Mouse (Mus musculus) neural tube, embryonic 15.5 days (tissue): ENCODE data around the gene Copa. TPM values are rescaled to one million over a fixed set of nuclear protein-coding genes. Genes with fewer than 3 reads are reported as not detected.
A peak's percentile ranks its signal among the peaks of the same experiment; 100 is the strongest.

Source experiments
- ATAC-seq: fragments of 200-750 bp; cut with Nextera tagmentation; 2 replicates; pipeline ENCODE4 v1.8.0; 2017; ENCODE audit warnings: mild to moderate bottlenecking, moderate TSS enrichment, moderate library complexity; ENCODE audit not compliant: low FRiP score
- H3K27ac ChIP-seq: fragments of 300-500 bp; sonication (generic); replicated peaks from 2 replicates; pipeline ENCODE4 v1.5.1; 2015; ENCODE audit warnings: mild to moderate bottlenecking, inconsistent platforms
- H3K27me3 ChIP-seq: fragments of 300-500 bp; sonication (generic); replicated peaks from 2 replicates; pipeline ENCODE4 v1.6.1; 2015; ENCODE audit warnings: inconsistent platforms
- H3K36me3 ChIP-seq: fragments of 300-500 bp; sonication (generic); 2 replicates; pipeline ENCODE4 v1.6.1; 2015; ENCODE audit warnings: inconsistent platforms
- H3K4me1 ChIP-seq: fragments of 300-500 bp; sonication (generic); 2 replicates; pipeline ENCODE4 v1.6.1; 2015; ENCODE audit warnings: inconsistent platforms
- H3K4me2 ChIP-seq: fragments of 300-500 bp; sonication (generic); 2 replicates; pipeline ENCODE4 v1.6.1; 2015; ENCODE audit warnings: inconsistent platforms, mild to moderate bottlenecking, moderate library complexity
- H3K4me3 ChIP-seq: fragments of 300-500 bp; sonication (generic); replicated peaks from 2 replicates; pipeline ENCODE4 v1.5.1; 2015; ENCODE audit warnings: mild to moderate bottlenecking, inconsistent platforms
- H3K9ac ChIP-seq: fragments of 300-500 bp; sonication (generic); replicated peaks from 2 replicates; pipeline ENCODE4 v1.6.1; 2015; ENCODE audit warnings: mild to moderate bottlenecking, inconsistent platforms
- H3K9me3 ChIP-seq: fragments of 300-500 bp; sonication (generic); replicated peaks from 2 replicates; pipeline ENCODE4 v1.6.1; 2016; ENCODE audit warnings: inconsistent platforms
- WGBS: fragments of 180-500 bp; shearing (Covaris S2); methylation state at CpG from one replicate; pipeline ENCODE4 v1.1.7; 2015; ENCODE audit warnings: mixed read lengths; 5-methylcytosine and 5-hydroxymethylcytosine counted together
- polyA plus RNA-seq: library from polyadenylated mRNA; unstranded; fragments of >200 nt; fragmentation: Nextera tagmentation; extraction: Ambion mirVana; gene quantifications from 2 replicates; pipeline ENCODE4 v1.2.1, GENCODE M21; 2015

Gene Copa
- polyA plus RNA-seq, 1 experiment from 2014 or later: 174 TPM

GRCm38 (mm10) chr1:172094295-172094694 is 12.0 kb downstream of the Copa start:
- no peaks in the 10 kb centered on the region for H3K9me3 ChIP-seq
- no peaks in the 10 kb centered on the region for H3K27me3 ChIP-seq
- no peak overlapping the region for H3K9ac ChIP-seq
- H3K27ac ChIP-seq: no peak overlapping the region
- H3K36me3 ChIP-seq: peaks cover 75% of the 10 kb centered on the region
- ATAC-seq: no peak
- H3K4me2 ChIP-seq: no peak overlapping the region
- no peak overlapping the region for H3K4me3 ChIP-seq
- no peaks in the 10 kb centered on the region for H3K4me1 ChIP-seq

GRCm38 (mm10) chr1:172095202-172095601 is 12.9 kb downstream of the Copa start:
- WGBS: 52% methylated on average over 6 of the region's 6 CpGs
- H3K36me3 ChIP-seq: peaks cover 72% of the 10 kb centered on the region

GRCm38 (mm10) chr1:172099325-172100033 is 17.1 kb downstream of the Copa start:
- H3K4me2 ChIP-seq: no peak overlapping the region
- no peak overlapping the region for H3K9ac ChIP-seq
- H3K4me1 ChIP-seq: no peaks in the 10 kb centered on the region
- WGBS: 85% methylated on average over 6 of the region's 6 CpGs
- no peak overlapping the region for H3K4me3 ChIP-seq
- no peak overlapping the region for H3K27ac ChIP-seq
- H3K27me3 ChIP-seq: no peaks in the 10 kb centered on the region
- ATAC-seq: no peak
- H3K9me3 ChIP-seq: no peaks in the 10 kb centered on the region
- H3K36me3 ChIP-seq: peaks cover 71% of the 10 kb centered on the region

More at GRCm38 (mm10) chr1:172095202-172095601, 12.9 kb downstream of the Copa start:
- Histone ChIP-seq H3K9me3 (no peaks in the 10 kb centered on the region), H3K27ac (no peak overlapping the region), H3K4me3 (no peak overlapping the region), H3K9ac (no peak overlapping the region), H3K4me2 (no peak overlapping the region), H3K4me1 (no peaks in the 10 kb centered on the region), H3K27me3 (no peaks in the 10 kb centered on the region)
- ATAC-seq: no peak

GRCm38 (mm10) chr1:172103619-172104018 is 21.3 kb downstream of the Copa start:
- no peak overlapping the region for H3K27ac ChIP-seq
- H3K36me3 ChIP-seq: peaks cover 84% of the 10 kb centered on the region
- no peak for ATAC-seq
- H3K4me2 ChIP-seq: no peak overlapping the region
- H3K9ac ChIP-seq: no peak overlapping the region
- H3K4me1 ChIP-seq: no peaks in the 10 kb centered on the region
- H3K4me3 ChIP-seq: no peak overlapping the region
- WGBS: 93% methylated on average over 4 of the region's 4 CpGs
- no peaks in the 10 kb centered on the region for H3K9me3 ChIP-seq
- no peaks in the 10 kb centered on the region for H3K27me3 ChIP-seq

- no peaks in the 10 kb centered on the region for H3K9me3 ChIP-seq
- no peak overlapping the region for H3K9ac ChIP-seq
- H3K4me2 ChIP-seq: no peak overlapping the region
- H3K27me3 ChIP-seq: no peaks in the 10 kb centered on the region
- WGBS: 62% methylated on average over 11 of the region's 11 CpGs
- H3K4me1 ChIP-seq: no peaks in the 10 kb centered on the region
- ATAC-seq: no peak
- H3K36me3 ChIP-seq: peaks cover 90% of the 10 kb centered on the region
- H3K27ac ChIP-seq: no peak overlapping the region
- H3K4me3 ChIP-seq: no peak overlapping the region
Measured at GRCm38 (mm10) chr1:172105101-172105500, 22.8 kb downstream of the Copa start.

GRCm38 (mm10) chr1:172107777-172108477 is 25.6 kb downstream of the Copa start:
- Histone ChIP-seq H3K27me3 (no peaks in the 10 kb centered on the region), H3K4me2 (no peak overlapping the region), H3K27ac (no peak overlapping the region), H3K9ac (no peak overlapping the region), H3K36me3 (peaks cover 94% of the 10 kb centered on the region), H3K4me3 (no peak overlapping the region), H3K9me3 (no peaks in the 10 kb centered on the region), H3K4me1 (no peaks in the 10 kb centered on the region)
- 56% methylated on average over 10 of the region's 10 CpGs for WGBS
- peak; percentile 85 for ATAC-seq

- WGBS: 95% methylated on average over 5 of the region's 5 CpGs
- Histone ChIP-seq H3K4me2 (no peak overlapping the region), H3K9me3 (no peaks in the 10 kb centered on the region), H3K4me1 (no peaks in the 10 kb centered on the region), H3K27ac (no peak overlapping the region), H3K36me3 (peaks cover 97% of the 10 kb centered on the region), H3K27me3 (no peaks in the 10 kb centered on the region), H3K4me3 (no peak overlapping the region), H3K9ac (no peak overlapping the region)
- no peak for ATAC-seq
Measured at GRCm38 (mm10) chr1:172116948-172117347, 34.6 kb downstream of the Copa start.

GRCm38 (mm10) chr1:172119100-172119499 is 36.8 kb downstream of the Copa start:
- no peak overlapping the region for H3K4me3 ChIP-seq
- no peaks in the 10 kb centered on the region for H3K9me3 ChIP-seq
- H3K36me3 ChIP-seq: peaks cover 96% of the 10 kb centered on the region
- H3K27me3 ChIP-seq: no peaks in the 10 kb centered on the region
- no peak overlapping the region for H3K4me2 ChIP-seq
- H3K9ac ChIP-seq: no peak overlapping the region
- WGBS: 83% methylated on average over 6 of the region's 6 CpGs
- no peak for ATAC-seq
- H3K4me1 ChIP-seq: no peaks in the 10 kb centered on the region
- no peak overlapping the region for H3K27ac ChIP-seq

- peaks cover 89% of the 10 kb centered on the region for H3K36me3 ChIP-seq
- H3K4me3 ChIP-seq: no peak overlapping the region
- H3K27ac ChIP-seq: no peak overlapping the region
- H3K27me3 ChIP-seq: no peaks in the 10 kb centered on the region
- WGBS: 53% methylated on average over 3 of the region's 3 CpGs
- no peak; the same call in 1 of the 2 replicates for ATAC-seq
- no peak overlapping the region for H3K9ac ChIP-seq
- no peaks in the 10 kb centered on the region for H3K4me1 ChIP-seq
- H3K4me2 ChIP-seq: no peak overlapping the region
- H3K9me3 ChIP-seq: no peaks in the 10 kb centered on the region
Measured at GRCm38 (mm10) chr1:172119720-172120119, 37.4 kb downstream of the Copa start.

GRCm38 (mm10) chr1:172122671-172123070 is 40.3 kb downstream of the Copa start:
- Histone ChIP-seq H3K27ac (no peak overlapping the region), H3K36me3 (peaks cover 60% of the 10 kb centered on the region), H3K27me3 (no peaks in the 10 kb centered on the region), H3K9me3 (no peaks in the 10 kb centered on the region), H3K4me2 (no peak overlapping the region), H3K4me3 (no peak overlapping the region), H3K9ac (no peak overlapping the region), H3K4me1 (peaks cover 11% of the 10 kb centered on the region)
- WGBS: 80% methylated on average over 2 of the region's 2 CpGs
- no peak for ATAC-seq

GRCm38 (mm10) chr1:172124572-172124971 is 42.2 kb downstream of the Copa start:
- H3K36me3 ChIP-seq: peaks cover 49% of the 10 kb centered on the region
- 89% methylated on average over 6 of the region's 6 CpGs for WGBS
- H3K4me1 ChIP-seq: peaks cover 15% of the 10 kb centered on the region

More at GRCm38 (mm10) chr1:172124572-172124971, 42.2 kb downstream of the Copa start:
- Histone ChIP-seq H3K9me3 (no peaks in the 10 kb centered on the region), H3K27ac (no peak overlapping the region), H3K9ac (no peak overlapping the region), H3K4me2 (no peak overlapping the region), H3K4me3 (no peak overlapping the region), H3K27me3 (no peaks in the 10 kb centered on the region)
- ATAC-seq: no peak
